Mouse (Mus musculus) small intestine, adult 2 months (tissue): ENCODE data around the gene Snx19.

Source experiments
- CTCF ChIP-seq: fragments of 200-500 bp; IDR thresholded peaks from 2 replicates; pipeline ENCODE4 v1.5.1; 2012; ENCODE audit warnings: low read depth, mild to moderate bottlenecking, control low read depth, inconsistent platforms, low read length, moderate library complexity, mixed read lengths; ENCODE audit not compliant: insufficient replicate concordance, insufficient read length; ENCODE audit errors: extremely low read depth
- POLR2A ChIP-seq: fragments of 200-500 bp; IDR thresholded peaks from 2 replicates; pipeline ENCODE4 v1.6.1; 2012; ENCODE audit warnings: low read depth, mild to moderate bottlenecking, control low read depth, inconsistent platforms, low read length, moderate library complexity

- no peak for TF ChIP-seq CTCF
- no peak for TF ChIP-seq POLR2A
Observed at GRCm38 (mm10) chr9:30484183-30484582, 57.3 kb downstream of the Snx19 start.
